Mouse (Mus musculus): ENCODE measurements around the gene Ift122.

Gene Ift122

DNA sequence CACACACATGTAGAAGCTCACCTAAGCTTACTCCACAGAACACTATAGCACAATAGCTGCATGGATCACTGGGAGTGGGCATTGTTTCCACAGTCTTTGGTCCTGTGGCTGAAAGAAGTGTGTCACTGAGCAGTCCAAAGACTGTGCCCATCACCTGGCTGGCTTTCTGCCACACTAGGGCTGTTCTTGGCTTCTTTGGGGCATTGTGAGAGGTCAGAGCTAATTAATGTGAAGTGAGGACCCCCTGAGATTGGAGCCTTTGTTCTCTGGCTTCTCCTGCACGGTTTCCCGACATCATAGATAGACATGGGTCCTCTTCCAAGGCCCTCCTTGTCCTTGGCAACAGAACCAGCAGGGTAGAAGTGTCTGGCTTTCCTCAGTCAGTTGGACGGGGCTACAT, 39.1 kb downstream of the Ift122 start:
- no peak for DNase-seq

DNA sequence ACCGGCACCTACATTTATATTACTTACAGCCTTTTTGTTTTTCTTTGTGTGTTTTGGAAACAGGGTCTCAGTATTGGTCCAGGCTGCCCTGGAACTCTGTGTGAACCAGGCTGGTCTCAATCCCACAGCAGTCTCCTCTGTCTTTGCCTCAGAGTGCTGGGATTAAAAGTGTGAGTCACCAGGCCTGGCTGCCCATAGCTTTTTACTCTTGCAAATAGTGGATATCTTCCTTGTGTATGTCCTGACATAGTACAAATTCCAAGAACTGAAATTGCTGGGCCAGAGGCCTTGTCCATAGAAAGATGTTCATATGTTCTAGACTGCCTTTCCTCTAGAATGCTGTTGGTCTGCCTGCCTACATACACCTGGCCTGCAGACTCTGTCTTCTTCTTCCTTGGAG, 43.1 kb downstream of the Ift122 start:
- DNase-seq = no peak

DNA sequence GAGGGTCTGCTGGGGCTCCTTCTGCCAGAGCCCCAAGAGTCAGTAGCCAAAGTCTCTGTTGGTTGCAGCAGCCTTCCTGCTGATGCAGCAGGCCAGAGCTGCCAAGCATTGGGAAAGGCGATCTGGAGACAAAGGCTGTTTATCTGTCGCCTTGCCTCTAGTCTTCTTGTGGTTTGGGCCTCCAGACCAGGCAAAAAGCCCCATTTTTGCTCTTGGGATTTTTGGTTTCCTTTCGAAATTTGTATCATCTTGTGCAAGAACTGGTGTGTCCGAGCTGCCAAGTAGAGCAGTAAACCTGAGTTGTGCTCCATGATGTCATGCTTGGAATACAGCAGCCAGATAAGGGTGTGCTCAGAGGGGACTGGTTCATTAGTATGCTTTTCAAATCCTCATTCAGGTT, 43.8 kb downstream of the Ift122 start:
- DNase-seq = no peak

DNA sequence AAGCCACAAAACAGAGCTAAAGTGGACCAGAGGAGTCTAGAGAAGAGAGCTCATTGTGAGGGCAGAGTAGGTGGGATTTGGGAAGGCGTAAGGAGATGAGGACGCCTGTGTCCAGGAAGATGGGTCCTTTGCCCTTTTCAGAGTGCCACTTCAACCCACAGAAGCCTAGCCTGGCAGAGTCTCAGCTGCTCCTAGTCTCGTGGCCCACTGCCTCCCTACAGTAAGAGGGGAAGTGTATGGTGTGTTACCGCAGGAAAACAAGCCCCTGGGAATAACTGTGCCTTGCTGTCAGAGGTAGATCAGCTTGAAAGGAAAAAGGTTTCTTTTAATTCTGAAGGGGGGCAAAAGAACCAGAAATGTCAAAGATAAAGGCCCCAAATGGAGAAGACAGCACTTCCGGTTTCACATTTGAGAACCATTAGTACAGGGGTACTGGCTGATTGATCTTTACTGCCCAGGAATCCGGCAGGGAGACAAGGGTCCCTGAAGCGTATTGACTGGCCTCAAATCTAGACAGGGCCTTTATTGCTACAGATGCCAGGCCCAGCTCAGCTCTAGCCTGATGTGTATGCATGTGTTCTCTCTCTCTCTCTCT, 44.8 kb downstream of the Ift122 start:
- DNase-seq = no peak

DNA sequence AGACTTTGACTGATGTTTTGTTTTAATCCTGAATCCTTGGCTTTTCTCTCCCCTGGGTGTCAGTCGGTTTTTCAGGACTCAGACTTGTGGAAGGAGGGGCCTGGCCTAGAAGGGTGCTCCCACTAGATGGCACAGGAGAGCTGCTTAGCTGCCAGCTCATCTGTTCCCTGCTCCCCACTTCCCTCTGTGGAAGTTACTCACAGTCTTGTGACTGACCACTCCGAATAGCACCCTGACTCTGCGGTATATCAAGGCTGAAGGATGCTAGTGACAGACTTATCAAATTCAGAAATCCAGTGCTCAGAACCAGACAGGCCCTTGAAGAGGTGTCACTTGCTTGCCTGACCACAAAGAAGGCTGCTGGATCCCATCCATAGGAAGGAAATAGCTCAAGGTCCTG, 47.8 kb downstream of the Ift122 start:
- peak; percentile 84 to 88 for DNase-seq

DNA sequence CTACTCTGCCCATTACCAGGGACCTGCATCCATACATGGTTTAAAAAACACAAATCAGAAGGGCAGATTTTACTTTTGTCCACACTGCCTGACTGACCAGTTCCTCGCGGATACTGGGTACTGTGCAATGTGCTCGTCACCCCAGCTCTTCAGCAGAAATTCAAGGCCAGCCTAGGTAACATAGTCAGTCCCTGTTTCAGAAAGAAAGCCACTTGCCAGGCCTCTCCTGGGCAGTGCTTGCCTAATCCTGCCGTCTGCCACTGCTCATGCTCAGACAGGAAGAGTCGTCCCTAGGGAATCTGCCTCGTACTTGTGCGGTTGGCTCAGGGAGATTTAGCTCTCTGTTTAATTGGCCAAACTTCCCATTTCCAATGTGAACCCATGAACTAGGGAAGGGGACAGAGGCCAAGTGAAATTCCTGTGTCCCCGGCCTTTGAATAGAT, 48.2 kb downstream of the Ift122 start:
- DNase-seq = peak; percentile 58 to 84

DNA sequence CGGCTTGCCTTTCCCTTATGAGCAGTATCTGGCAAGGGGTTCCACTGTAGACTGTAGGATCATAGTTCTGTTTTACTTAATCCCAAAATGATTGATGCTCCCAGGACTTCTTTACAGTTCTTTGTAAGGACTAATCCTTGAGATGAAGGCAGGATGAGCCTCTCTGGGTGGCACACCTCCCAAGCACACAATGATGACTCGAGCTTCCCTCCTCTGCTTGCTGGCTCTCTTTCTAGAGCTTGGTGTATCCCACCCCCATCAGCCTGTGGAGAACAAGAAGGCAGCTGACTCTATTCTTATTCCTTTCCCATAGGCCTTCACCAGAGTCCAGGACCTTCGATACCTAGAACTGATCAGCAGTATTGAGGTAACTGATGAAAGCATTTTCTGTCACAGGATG, 49.3 kb downstream of the Ift122 start:
- DNase-seq = no peak

DNA sequence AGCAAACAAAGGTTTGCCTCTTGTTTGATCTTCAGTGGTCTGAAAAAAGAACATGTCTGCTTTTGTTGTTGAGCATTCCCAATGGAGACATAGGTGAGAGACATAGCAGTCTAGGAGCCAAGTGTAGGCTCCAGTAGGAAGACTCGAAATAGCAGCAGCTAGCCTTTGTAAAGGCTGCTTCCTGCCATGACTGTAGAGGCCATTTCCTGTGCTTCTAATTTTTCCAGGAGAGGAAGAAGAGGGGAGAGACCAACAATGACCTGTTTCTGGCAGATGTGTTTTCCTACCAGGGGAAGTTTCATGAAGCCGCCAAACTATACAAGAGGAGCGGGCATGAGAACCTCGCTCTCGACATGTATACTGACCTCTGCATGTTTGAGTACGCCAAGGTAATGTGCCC, 52.3 kb downstream of the Ift122 start:
- peak in 1 of 2 experiments; percentile 61 for DNase-seq

DNA sequence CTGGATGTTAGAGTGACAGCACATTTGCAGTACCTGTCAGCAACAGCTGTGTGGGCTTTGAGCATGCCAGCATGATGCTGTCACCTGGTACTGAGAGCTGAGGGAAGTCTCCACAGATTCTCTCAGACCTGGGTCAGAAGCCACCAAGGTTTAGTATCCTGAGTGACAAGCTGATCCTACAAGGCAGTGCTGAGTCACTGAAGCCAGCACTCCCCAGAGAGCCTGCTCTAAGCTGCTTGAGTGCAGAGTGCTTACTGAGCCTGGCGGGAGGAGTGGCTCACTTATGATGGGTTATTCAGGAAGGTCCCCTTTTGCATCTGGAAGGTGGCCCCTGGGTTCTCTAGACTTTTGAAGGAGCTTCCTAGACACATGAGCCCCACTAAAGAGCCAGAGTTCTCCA, 53.2 kb downstream of the Ift122 start:
- DNase-seq = no peak

DNA sequence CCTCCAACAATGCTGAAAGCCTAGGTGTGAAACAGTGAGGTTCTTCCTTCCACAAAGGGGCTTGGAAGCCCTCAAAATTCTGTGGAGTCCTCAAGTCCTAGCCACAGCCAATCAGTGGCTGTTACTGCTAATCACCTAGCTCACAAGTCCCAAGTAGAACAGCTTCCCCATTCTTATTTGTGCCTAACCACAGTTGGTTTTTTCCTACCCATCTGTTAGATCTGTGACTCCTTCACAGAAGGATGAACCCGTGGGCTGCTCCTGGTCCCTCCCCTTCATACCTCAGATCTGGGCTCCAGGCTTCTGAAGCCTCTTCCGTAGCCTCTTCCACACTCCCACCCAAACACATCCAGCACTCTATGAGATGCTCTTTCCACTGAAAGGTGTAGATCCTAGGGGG, 53.6 kb downstream of the Ift122 start:
- no peak for DNase-seq

DNA sequence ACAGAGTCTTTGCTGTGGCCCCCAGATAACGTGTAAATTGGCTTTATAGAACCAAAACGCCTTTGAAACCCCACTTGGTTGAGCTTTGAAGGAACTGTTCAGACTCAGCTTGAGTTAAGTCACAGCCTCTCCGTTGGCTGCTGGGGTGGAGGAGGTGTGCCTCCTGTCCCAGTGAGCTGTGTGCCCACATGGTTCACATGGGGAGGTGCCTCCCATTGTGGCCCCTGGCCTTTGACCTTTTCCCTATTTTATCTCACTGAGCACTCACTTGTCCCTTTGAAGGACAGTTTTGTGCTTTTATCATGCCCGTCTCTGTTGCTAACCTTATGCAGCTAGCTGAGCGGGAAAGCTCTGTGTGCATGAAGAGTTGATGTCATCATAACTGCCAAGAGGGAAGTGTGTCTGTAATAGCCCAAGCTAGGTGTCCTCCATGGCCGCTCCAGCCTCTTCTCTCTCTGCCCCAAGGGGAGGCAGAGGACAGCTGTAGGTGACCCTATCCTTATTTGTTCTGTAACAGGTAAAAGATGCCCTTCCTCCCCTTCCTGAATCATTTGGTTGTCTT, 55.2 kb downstream of the Ift122 start:
- DNase-seq = no peak

DNA sequence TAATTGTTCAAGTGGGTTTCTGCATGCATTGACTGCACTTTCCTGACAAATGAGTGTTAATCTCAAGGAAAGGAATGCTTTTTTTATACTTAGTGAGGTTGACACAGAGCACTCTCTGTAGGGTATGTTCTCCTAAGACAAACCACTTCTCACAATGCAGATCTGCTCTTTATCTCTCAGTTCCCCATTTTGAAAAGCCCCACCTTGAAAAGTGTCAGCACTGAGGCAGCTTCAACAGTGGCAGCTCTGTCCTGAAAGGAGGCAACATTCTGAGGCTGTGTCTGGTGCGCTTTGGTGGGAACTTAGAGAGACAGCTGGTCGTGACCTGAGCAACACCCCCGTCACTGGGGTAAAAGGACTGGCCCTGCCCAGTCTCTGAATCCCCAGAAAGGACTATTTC, 55.8 kb downstream of the Ift122 start:
- DNase-seq = no peak

DNA sequence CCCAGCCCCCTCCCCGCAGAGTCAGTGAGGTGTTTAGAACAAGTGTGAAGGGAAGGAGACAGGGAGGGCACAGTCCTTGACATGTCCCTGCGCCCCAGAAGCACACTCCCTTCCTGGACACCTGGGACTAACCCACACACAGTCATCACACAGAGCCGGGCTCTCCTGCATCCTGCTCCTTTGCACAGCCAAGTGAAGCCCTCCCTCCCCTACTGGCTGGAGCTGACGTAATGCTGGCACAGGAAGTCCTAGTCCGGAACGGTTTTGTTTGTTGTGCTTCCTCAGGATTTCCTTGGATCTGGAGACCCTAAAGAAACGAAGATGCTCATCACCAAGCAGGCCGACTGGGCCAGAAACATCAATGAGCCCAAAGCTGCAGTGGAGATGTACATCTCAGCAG, 56.7 kb downstream of the Ift122 start:
- DNase-seq = peak; percentile 77 to 90

DNA sequence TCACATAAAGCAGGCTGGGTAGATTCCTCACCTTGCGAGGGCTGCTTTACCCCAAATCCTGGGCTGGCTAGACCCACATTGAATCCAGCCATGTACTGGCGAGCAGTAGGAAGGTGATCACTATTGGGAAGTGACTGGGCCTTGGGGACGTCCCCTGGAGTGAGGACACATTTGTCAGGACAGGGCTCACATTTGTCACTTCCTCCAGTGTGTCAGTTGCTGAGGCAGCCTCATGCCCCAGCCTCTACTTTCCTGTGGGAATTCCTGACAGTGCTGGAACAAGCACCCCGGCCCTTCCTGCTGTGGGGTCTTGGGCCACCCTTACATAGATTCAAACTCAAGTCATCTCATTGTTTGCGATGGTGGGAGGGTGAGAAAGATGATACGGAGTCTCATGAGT, 58.5 kb downstream of the Ift122 start:
- DNase-seq = peak; percentile 35 to 58

DNA sequence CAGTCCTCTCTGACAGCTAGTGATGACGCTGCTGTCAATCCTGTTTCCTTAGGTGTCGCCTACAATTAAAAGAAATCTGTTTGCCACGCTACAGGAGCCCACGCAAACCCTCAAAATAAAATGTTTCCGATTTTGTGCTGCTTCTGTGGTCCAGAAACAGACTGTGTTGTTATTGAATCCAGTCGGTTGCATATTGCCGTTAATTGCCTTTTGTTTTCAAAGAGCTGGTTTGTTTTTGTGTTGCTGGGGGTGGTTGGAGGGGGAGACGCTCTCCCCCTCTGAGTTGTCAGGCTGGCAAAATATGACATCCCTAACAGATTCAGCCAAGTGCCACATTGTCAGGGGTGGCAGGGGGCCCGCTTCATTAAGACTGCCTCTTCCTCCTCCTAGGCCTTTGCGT, 60.2 kb downstream of the Ift122 start:
- no peak for DNase-seq

DNA sequence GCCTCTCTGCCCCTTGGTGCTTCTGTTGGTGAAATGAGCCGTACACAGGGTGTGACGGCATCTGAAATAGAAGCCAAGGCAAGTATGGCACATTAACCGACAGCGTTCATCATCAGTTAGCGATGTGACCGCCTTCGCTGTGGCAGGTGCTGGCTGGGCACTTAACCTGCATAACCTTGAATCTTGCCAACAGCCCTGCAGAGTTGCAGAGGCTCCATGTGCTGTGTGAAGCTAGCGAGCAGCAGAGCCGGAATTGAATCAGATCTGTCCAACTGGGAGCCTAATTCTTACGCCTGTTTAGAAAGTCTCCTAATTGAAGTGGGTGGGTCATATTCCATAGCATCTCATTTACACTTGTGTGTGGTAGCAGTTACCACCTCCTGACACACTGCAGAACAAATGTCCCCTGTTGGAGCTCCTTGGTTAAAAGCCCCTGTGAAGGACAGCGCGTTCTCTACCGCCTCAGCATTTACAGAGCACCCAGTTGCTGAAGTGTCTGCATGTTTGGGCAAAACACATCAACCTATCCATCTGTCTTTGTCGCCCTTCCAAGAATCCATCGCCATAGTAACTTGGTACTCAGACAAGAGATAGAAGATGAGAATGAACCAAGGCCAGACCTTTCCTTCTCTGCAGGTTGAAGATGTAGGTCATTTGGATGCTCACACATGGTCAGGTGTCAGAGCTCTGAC, 61.4 kb downstream of the Ift122 start:
- no peak for DNase-seq

DNA sequence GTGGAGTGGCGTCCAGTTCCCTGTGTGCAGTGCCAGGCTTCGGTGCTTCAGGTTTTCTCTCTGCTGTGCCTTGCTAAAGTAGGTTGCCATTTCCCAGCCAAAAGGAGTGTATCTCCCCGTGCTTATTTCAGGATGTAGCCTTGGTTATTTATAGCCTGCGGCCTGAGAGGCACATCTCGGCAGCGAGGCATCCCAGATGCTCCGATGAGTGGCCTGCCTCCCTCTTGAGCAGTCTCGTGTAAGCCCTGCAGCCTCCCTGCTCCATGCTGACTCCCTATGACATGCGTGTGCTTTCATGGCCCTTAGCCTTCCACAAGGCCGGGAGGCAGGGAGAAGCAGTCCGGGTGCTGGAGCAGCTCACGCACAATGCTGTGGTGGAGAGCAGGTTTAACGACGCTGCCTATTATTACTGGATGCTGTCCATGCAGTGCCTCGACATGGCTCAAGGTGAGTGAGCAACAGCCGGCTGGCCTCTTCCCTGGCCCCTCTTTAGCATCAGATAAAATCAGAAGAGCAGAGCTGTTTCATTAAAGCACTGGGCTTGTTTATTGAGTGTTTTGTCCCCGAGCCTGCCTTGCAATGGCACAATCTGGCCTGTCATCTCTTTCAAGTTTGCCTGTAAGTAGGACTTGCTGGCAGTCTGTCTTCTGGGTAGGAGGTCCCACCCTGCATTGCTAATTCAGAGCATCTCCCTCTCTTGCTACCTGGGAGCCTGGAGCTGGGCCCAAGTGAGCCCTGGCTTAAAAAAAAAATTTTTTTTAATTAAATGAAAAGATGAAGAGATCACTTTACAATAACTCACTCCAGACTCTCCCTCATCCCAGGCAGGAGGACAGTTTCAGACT, 62.6 kb downstream of the Ift122 start:
- DNase-seq = no peak

DNA sequence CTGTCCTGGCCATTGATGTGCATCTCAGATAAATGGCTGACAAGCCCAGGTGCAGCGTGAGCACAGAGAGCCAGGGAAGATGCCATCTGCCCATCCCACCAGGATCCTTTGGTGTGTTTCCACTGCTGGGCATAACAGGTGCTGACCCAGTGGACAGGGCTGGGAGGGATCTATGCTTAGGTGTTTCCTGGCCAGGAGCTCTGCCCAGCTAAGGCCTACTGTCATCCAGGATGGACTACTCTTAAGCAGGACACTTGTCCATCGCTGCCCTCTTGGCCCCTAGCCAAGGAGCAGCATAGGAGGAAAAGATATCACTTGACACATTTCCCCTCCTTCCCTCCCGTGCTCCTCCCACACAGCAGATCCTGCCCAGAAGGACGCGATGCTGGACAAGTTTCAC, 63.3 kb downstream of the Ift122 start:
- no peak for DNase-seq

DNA sequence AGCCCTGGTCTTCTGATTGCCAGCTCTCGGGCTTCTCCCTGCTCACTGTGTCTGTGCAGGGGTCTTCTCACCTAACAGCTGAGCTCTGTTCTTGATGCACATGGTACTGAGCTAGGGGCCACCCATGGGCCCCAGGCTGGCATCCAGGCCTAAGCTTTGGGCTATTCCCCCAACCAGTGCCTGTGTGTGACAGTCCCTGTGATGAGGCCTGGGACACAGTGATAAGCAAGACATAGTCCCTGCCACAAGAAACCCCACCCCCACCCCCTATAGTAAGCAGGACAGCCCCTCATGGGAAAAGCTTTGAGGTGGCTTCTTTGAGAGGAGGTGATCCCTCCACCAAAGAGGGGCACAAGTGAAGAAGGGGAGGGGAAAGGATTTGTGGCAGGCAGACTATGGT, 65.3 kb downstream of the Ift122 start:
- DNase-seq = no peak

DNA sequence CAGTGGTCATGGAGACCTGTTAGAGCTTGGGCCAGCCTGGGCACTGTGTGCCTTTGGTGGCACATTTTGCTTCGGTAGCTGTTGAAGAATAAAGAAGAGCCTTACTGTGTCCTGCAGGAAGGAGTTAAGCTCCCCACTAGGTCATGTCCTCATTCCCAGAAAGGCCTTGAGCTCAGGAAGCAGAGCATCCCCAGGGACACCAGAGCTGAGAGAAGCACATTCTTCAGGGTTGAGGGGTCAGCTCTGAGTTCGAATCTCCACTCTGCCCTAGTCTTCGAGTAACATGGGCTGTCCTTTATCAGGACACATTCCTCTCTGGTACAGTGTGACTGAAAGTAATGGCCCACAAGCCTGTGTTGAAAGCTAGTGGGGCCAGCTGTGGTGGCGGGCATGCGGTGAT, 66.6 kb downstream of the Ift122 start:
- peak in 1 of 2 experiments; percentile 37 for DNase-seq

DNA sequence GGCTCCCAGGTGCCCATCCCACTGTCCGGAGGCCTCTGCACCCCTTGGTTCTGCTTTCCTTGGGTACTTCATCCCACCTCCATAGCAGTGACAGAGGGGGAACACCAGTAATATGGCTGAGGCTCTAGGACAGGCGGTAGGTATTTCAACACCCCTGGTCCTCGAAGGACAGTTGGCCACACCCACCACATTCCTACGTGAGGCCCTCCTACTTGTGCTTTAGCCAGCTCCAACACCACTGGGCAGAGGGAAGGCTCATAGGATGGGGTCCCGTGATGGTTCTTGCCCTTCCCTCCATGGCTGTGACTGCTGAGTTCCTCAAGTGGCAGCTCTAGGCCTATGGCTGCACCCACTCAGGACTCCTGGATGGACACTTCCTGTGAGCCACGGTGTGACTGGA, 71.6 kb downstream of the Ift122 start:
- DNase-seq = peak in 1 of 2 experiments; percentile 31

DNA sequence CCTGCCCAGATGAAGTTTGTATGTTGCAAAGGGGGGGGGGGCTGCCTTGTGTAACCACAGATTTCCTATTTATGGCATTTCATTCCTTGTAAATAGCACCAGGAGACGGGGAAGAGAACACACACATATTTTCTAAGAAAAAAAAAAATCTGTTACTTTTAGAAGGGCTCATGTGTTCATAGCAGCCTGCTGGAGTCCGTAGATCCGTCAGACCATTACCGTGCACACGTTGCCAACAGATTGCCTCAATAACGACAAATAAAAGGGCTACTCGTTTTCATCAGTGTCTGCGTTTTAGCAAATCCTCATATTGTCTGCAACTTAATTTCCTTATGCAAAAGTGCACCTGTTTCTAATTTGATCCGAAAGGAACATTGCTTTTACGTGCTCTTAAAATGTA, 73.1 kb downstream of the Ift122 start:
- no peak for DNase-seq

All from kidney, postnatal 36 days (tissue).